Mouse (Mus musculus) ES-E14 (cell line): Measurements from ENCODE around the gene Prelid1. TPM values are rescaled to one million over a fixed set of nuclear protein-coding genes. Genes with fewer than 3 reads are reported as not detected.
A peak's percentile ranks its signal among the peaks of the same experiment; 100 is the strongest.

Source experiments
- DNase-seq: peaks from one replicate; pipeline ENCODE4 v3.0.0-alpha.2; 2013; ENCODE audit warnings: low read depth, low spot score
- H3K27ac ChIP-seq: 2 replicates; pipeline ENCODE4 v1.5.1; 2012; ENCODE audit warnings: low read depth, mild to moderate bottlenecking, low read length, moderate library complexity, mixed read lengths; ENCODE audit not compliant: poor library complexity, insufficient read depth, severe bottlenecking
- H3K36me3 ChIP-seq: 2 replicates; pipeline ENCODE4 v1.6.1; 2012; ENCODE audit warnings: mild to moderate bottlenecking, low read length, moderate library complexity, mixed read lengths; ENCODE audit not compliant: control insufficient read depth, poor library complexity, insufficient read depth, severe bottlenecking
- H3K4me1 ChIP-seq, 2 experiments: fragments of 150-350 bp in 1 of 2; sonication (generic) in 1 of 2; 2 replicates each; pipeline ENCODE4 v1.6.1; 2012; ENCODE audit warnings: low read length in 2 of 2, mild to moderate bottlenecking in 1 of 2, mixed read lengths in 1 of 2; ENCODE audit not compliant: control insufficient read depth in 2 of 2, insufficient read depth in 2 of 2, poor library complexity in 1 of 2
- H3K4me3 ChIP-seq, 2 experiments: fragments of 150-350 bp in 1 of 2; sonication (generic) in 1 of 2; 2 replicates each; pipeline ENCODE4 v1.5.1; 2012; ENCODE audit warnings: low read length in 2 of 2, low read depth in 1 of 2, mild to moderate bottlenecking in 1 of 2, mixed read lengths in 1 of 2; ENCODE audit not compliant: insufficient read depth in 1 of 2, poor library complexity in 1 of 2, severe bottlenecking in 1 of 2
- H3K9ac ChIP-seq: 2 replicates; pipeline ENCODE4 v1.6.1; 2012; ENCODE audit warnings: low read depth, mild to moderate bottlenecking, low read length, mixed read lengths; ENCODE audit not compliant: poor library complexity, insufficient read depth, severe bottlenecking
- H3K9me3 ChIP-seq: fragments of 150-350 bp; sonication (generic); 2 replicates; pipeline ENCODE4 v1.6.1; 2012; ENCODE audit warnings: low read depth, mild to moderate bottlenecking, low read length; ENCODE audit not compliant: control insufficient read depth, insufficient read depth
- CHD2 ChIP-seq: IDR thresholded peaks from 2 replicates; pipeline ENCODE4 v1.6.1; 2014; ENCODE audit warnings: mild to moderate bottlenecking, low read depth, low read length, inconsistent platforms
- HCFC1 ChIP-seq: IDR thresholded peaks from 2 replicates; pipeline ENCODE4 v1.6.1; 2012; ENCODE audit warnings: low read length, inconsistent platforms, borderline replicate concordance; ENCODE audit not compliant: insufficient read depth
- MAFK ChIP-seq: IDR thresholded peaks from 2 replicates; pipeline ENCODE4 v1.6.1; 2014; ENCODE audit warnings: mild to moderate bottlenecking, low read depth, low read length, inconsistent platforms; ENCODE audit not compliant: insufficient read depth
- ZC3H11A ChIP-seq: IDR thresholded peaks from 2 replicates; pipeline ENCODE4 v1.6.1; 2012; ENCODE audit warnings: low read depth, mild to moderate bottlenecking, inconsistent platforms, low read length, borderline replicate concordance
- ZNF384 ChIP-seq: IDR thresholded peaks from 2 replicates; pipeline ENCODE4 v1.6.1; 2012; ENCODE audit warnings: low read depth, low read length, inconsistent platforms
- in situ Hi-C, 2 experiments: fragments of 600-800 bp; cut with MboI; formaldehyde crosslinking; loops; one replicate each; pipeline ENCODE4 v1.15.1; 2025; ENCODE audit warnings: low sequenced_read_pairs in 2 of 2, inconsistent platforms in 1 of 2; ENCODE audit not compliant: unreplicated experiment in 2 of 2
- total RNA-seq: library from RNA; depleted of rRNA; stranded (reverse); fragments of 300-350 nt; gene quantifications from 2 replicates; pipeline ENCODE4 v1.2.3, GENCODE M21; 2012

The Prelid1 gene
- total RNA-seq, 1 experiment = 217 TPM

DNA sequence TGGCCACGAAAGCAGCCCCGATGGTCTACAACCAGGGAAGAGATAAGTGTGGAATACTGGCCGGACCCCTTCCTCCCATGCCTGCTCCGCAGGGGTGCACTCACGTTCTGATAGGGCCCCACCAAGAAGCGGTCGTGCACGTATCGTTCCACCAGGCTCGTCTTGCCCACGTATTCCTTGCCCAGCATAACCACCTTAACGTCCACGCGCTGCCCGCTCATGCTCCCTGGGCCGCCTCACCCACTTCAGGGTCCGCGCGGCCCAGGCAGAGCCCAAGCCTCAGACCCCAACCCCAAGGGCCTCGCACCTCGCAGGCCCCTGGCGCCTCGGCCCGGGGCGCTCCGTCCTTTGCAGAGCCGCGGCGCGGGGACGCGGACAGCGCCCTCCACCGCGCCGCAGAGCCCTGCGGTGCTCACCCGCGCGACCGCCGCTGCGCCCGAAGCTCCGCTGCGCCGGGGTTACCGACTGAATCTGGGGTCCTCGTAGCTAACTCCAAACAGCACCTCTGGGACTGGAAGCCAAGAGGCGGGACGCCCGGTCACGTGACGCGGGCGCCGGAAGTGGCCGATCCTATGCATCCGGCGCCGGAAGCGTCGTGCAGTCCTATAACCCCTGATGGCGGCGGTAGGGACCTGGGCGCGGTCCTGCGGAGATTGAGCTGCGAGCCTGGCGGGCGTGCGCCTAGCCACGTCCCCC, 1.3 kb downstream of the Prelid1 start, which contains the start of gene Rab24:
Rab24 (minus strand) TSS at position 513 of the 696 bp plus-strand sequence.
- Histone ChIP-seq H3K4me3 (peak within 1 kb of the TSS; percentile 92 to 97), H3K4me1 (peaks cover 3 to 19% of the 10 kb centered on the region in 2 experiments; a peak in 3 of 4 replicates), H3K36me3 (peaks cover 41% of the 10 kb centered on the region), H3K27ac (peak within 1 kb of the TSS; percentile 72), H3K9me3 (no peaks in the 10 kb centered on the region), H3K9ac (peak within 1 kb of the TSS; percentile 91)
- TF ChIP-seq ZNF384 = no peak
- TF ChIP-seq HCFC1 = peak; percentile 54; the same call in 1 of the 2 replicates
- peak; percentile 73 for DNase-seq
- in situ Hi-C loops = no loop called here

DNA sequence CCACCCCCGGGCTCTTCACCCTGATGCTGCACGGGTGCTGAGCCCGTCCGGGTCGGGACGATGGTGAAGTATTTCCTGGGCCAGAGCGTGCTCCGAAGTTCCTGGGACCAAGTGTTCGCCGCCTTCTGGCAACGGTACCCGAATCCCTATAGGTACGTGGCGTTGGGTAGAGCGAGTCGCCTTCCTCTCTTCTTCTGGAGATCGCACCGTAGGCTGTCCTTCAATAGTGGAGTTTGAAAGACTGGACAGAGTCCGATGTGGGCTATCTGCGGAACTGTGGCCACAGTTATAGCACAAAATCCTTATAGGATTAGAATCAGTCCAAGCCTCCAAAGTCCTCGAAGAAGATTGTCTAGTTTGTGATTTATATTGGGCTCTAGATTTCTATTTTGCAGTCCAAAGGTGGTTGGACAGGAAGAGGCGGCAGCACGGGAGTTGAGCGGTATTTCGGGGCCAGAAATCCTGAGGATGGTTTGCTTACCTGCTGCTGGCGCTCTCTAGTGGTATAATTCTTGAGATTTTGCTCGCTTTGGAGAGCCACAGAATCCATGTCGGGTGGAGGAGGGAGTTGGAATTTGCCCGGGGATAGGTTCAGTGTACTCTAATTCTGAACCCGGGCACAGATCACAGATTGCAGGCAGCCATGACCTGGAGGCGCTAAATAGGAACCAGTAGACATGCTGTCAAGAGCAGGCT, 2.0 kb downstream of the Prelid1 start:
- in situ Hi-C loops = no loop called here
- Histone ChIP-seq H3K9me3 (no peaks in the 10 kb centered on the region), H3K4me3 (peak overlapping the region; percentile 92 to 97), H3K36me3 (peaks cover 37% of the 10 kb centered on the region), H3K27ac (peak overlapping the region; percentile 72), H3K9ac (peak overlapping the region; percentile 91), H3K4me1 (peaks cover 3 to 21% of the 10 kb centered on the region in 2 experiments; a peak in 3 of 4 replicates)
- no peak for DNase-seq
- TF ChIP-seq HCFC1 (peak; percentile 13; the same call in 1 of the 2 replicates), ZC3H11A (no peak), ZNF384 (no peak), CHD2 (no peak), MAFK (no peak)

DNA sequence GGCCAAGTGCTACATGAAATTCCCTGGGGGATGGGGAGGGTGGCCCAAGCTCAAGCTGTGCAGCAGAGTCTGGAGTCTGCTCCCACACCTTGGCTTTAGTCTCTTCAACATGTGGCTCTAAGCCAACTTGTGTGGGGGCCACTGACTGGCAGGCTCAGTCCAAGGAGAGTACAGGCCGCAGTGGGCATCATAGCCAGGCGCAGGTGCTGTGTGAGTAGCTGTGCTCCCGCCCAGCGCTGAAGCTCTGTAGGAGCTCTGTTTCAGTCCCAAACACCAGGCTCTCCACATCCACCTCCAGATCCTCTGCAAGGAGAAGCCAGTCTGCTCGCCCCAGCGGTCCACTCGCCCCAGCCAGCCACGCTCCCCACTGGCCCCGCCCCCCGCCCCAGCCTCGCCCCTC, 5.3 kb downstream of the Prelid1 start:
- Histone ChIP-seq H3K36me3 (peaks cover 24% of the 10 kb centered on the region), H3K27ac (no peak overlapping the region), H3K9me3 (no peaks in the 10 kb centered on the region), H3K4me3 (no peak overlapping the region), H3K4me1 (peaks cover 3 to 30% of the 10 kb centered on the region in 2 experiments; a peak in 3 of 4 replicates), H3K9ac (no peak overlapping the region)
- in situ Hi-C loops = no loop called here
- no peak for TF ChIP-seq CHD2
- TF ChIP-seq HCFC1 = no peak
- no peak for TF ChIP-seq MAFK
- no peak for TF ChIP-seq ZC3H11A
- no peak for TF ChIP-seq ZNF384
- DNase-seq = no peak

DNA sequence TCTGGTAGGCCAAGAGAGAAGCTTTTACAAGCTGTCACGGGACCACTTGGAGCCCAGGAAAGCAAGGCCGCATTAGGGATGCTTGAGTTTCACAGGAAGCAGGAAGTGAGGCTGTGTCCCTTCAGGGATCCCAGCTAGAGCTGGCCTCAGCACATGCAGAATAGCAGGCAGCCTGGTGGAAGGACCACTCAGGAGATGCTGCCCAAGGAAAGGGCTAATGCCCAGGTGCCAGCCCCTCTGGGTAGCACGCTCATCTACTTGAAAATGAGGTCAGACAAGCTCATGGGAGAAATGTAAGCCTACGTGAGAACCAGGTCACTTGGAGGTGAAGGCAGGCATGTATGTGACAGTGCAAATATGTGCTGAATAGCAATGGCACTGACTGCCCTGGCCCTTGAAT, 6.9 kb downstream of the Prelid1 start:
- no peak for DNase-seq
- Histone ChIP-seq H3K36me3 (peaks cover 24% of the 10 kb centered on the region), H3K27ac (no peak overlapping the region), H3K9ac (no peak overlapping the region), H3K4me1 (peaks cover 3 to 36% of the 10 kb centered on the region in 2 experiments; a peak in 3 of 4 replicates), H3K9me3 (no peaks in the 10 kb centered on the region), H3K4me3 (no peak overlapping the region)
- in situ Hi-C loops = no loop called here
- TF ChIP-seq ZNF384 = no peak
- no peak for TF ChIP-seq ZC3H11A
- TF ChIP-seq MAFK = no peak
- TF ChIP-seq HCFC1 = no peak
- no peak for TF ChIP-seq CHD2
